Mouse (Mus musculus): ENCODE measurements around the gene Rasgef1c. TPM values are rescaled to one million over a fixed set of nuclear protein-coding genes. Genes with fewer than 3 reads are reported as not detected.

The Rasgef1c gene
- polyA plus RNA-seq, 1 experiment, result 0.13 TPM

DNA sequence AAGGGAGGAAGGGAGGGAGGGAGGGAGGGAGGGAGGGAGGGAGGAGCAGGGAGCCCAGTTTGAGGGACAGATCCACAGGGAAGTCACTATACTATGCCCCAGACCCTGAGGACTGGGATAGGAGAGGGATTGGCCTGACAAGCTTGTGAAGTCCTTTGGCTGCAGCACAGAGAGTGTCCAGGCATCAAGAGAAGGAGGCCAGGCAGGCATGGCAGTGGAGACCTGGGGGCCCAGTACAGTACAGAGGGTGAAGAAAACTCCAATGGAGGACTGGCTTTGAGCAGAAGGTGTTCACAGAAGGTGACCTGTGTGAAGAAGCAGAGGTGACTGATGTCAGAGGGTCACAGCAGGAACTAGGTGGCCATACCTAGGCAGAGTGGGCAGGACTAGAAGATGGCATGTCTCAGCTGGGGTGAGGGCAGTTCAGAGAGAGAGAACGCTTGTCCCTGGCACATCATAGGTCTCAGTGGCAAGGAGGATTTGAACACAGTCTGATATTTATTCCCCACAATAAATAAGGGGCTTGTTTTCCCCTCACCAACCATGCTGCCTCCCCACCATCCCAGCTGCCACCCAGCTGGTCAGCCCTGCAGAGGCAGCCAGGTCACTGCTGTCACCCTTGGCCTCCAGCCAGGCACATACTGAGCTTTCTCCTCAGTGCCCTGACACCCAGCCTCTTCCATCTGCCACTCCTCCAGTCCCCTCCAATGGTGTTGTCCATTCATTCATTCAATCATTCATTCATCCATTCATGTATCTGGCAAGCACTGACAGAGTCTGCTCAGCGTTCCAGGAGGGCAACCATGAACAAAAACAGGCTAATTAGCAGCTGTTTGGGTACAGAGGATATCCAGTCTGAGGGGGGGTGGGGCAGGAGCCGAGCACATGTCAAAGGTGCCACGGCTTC lies 36.9 kb downstream of the Rasgef1c start:
- TF ChIP-seq CTCF (IDR thresholded peaks at IDR 0.05; ENCODE audit: borderline replicate concordance, control insufficient read depth, extremely low read depth, insufficient read depth, low read length, poor library complexity), result no peak
- no peaks in the 10 kb centered on the region for H3K36me3 ChIP-seq (ENCODE audit: control insufficient read depth, insufficient read depth, low read length)
- WGBS, result 80% methylated on average over 4 of the region's 4 CpGs
- H3K27ac ChIP-seq (ENCODE audit: control insufficient read depth, insufficient read depth, low read length), result no peak overlapping the region
- no peak for DNase-seq
- H3K4me3 ChIP-seq (ENCODE audit: control insufficient read depth, insufficient read depth, low read length), result no peak overlapping the region
- H3K4me1 ChIP-seq (replicated peaks; ENCODE audit: control insufficient read depth, insufficient read depth, low read length), result no peaks in the 10 kb centered on the region
- H3K27me3 ChIP-seq (ENCODE audit: control insufficient read depth, insufficient read depth, low read length), result no peaks in the 10 kb centered on the region

DNA sequence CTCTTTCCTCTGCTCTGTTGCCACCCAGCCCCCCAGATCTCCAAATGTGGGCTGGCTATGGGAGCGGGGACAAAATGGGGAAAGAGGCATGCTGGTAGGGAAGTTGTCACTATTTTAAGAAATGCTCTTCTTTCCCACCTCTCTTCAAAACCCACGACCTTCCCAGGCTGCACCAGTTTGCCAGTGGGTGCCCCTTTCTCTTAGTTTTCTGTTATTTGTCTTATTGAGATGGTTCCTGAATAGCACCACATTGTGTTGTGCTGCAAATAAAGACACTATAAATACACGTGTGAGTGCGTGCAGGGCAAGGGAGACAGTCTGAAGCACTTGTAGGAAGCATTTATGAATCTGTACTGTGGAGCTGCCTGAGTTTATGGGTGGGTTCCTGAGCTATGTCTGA lies 41.2 kb downstream of the Rasgef1c start:
- WGBS, result 61% methylated on average over 4 of the region's 4 CpGs
- no peak for TF ChIP-seq POLR2A (IDR thresholded peaks at IDR 0.05; ENCODE audit: control insufficient read depth, extremely low read depth, insufficient read depth, low read length, poor library complexity)
- TF ChIP-seq CTCF (IDR thresholded peaks at IDR 0.05; ENCODE audit: borderline replicate concordance, control insufficient read depth, extremely low read depth, insufficient read depth, low read length, poor library complexity), result no peak
- H3K4me1 ChIP-seq (replicated peaks; ENCODE audit: control insufficient read depth, insufficient read depth, low read length), result no peaks in the 10 kb centered on the region
- H3K27me3 ChIP-seq (ENCODE audit: control insufficient read depth, insufficient read depth, low read length), result no peaks in the 10 kb centered on the region
- no peaks in the 10 kb centered on the region for H3K36me3 ChIP-seq (ENCODE audit: control insufficient read depth, insufficient read depth, low read length)
- H3K4me3 ChIP-seq (ENCODE audit: control insufficient read depth, insufficient read depth, low read length), result no peak overlapping the region
- DNase-seq, result no peak
- no peak overlapping the region for H3K27ac ChIP-seq (ENCODE audit: control insufficient read depth, insufficient read depth, low read length)

DNA sequence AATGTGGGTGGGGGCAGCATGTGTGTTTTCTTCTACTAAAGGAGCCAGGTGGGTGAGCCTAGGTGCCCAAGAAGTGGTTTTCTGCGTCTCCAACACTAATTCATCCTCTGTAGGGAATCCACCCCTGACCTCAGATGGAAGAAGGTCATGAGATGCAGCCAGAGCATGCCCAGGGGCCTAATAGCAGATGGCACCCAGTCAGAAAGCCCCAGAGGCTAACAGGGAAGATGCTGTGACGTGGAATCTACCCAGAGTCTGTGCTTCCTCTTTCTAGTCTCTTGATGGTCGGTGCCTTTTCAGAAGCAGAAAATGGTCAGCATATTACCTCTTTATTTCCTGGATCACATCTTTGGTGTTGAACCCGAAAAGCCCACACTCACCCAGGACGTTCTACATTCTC lies 42.3 kb downstream of the Rasgef1c start:
- DNase-seq, result no peak
- Histone ChIP-seq H3K4me1 (replicated peaks; ENCODE audit: control insufficient read depth, insufficient read depth, low read length) (no peaks in the 10 kb centered on the region), H3K27me3 (ENCODE audit: control insufficient read depth, insufficient read depth, low read length) (no peaks in the 10 kb centered on the region), H3K36me3 (ENCODE audit: control insufficient read depth, insufficient read depth, low read length) (no peaks in the 10 kb centered on the region), H3K27ac (ENCODE audit: control insufficient read depth, insufficient read depth, low read length) (no peak overlapping the region), H3K4me3 (ENCODE audit: control insufficient read depth, insufficient read depth, low read length) (no peak overlapping the region)
- TF ChIP-seq CTCF (IDR thresholded peaks at IDR 0.05; ENCODE audit: borderline replicate concordance, control insufficient read depth, extremely low read depth, insufficient read depth, low read length, poor library complexity), result no peak
- no peak for TF ChIP-seq POLR2A (IDR thresholded peaks at IDR 0.05; ENCODE audit: control insufficient read depth, extremely low read depth, insufficient read depth, low read length, poor library complexity)
- WGBS, result 59% methylated on average over 5 of the region's 5 CpGs

DNA sequence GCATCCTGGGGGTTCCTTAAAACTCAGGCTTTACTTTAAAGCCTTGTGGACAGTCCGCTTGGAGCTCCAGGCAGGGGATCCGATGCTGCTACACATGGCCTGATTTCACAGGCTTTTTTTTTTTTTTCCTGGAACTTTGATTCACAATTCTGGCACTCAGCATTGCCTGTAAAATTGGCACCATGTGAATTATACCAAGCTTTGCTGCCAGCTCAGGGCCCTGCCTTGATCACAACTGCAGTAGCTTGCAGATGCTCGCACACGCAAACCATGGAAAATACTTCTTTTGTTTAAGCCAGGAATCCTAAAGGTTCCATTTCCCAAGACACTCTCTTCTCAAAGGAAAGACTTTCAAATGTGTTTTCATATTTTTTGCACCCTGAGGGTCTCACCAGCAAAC lies 44.1 kb downstream of the Rasgef1c start:
- no peak for DNase-seq
- WGBS, result 97% methylated on average over 4 of the region's 4 CpGs
- TF ChIP-seq POLR2A (IDR thresholded peaks at IDR 0.05; ENCODE audit: control insufficient read depth, extremely low read depth, insufficient read depth, low read length, poor library complexity), result no peak
- TF ChIP-seq CTCF (IDR thresholded peaks at IDR 0.05; ENCODE audit: borderline replicate concordance, control insufficient read depth, extremely low read depth, insufficient read depth, low read length, poor library complexity), result no peak
- Histone ChIP-seq H3K27ac (ENCODE audit: control insufficient read depth, insufficient read depth, low read length) (no peak overlapping the region), H3K36me3 (ENCODE audit: control insufficient read depth, insufficient read depth, low read length) (no peaks in the 10 kb centered on the region), H3K27me3 (ENCODE audit: control insufficient read depth, insufficient read depth, low read length) (no peaks in the 10 kb centered on the region), H3K4me3 (ENCODE audit: control insufficient read depth, insufficient read depth, low read length) (no peak overlapping the region), H3K4me1 (replicated peaks; ENCODE audit: control insufficient read depth, insufficient read depth, low read length) (no peaks in the 10 kb centered on the region)

DNA sequence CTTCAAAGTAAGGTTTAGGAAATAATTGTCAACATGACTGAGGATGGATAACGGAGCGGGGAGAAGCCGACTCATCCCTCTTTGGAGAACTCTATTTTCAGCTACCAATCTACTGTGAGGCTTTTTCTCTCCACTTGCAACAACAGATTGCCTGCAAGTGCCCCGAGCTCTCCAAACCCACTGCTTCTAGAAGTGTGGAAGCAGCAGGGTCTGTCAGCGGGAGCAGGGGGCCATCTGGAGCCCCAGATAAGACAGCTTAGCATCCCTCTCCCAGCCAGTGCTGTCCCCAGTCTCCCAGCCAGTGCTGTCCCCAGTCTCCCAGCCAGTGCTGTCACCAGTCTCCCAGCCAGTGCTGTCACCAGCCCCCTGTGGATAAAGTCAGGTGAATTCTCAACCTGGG lies 48.2 kb downstream of the Rasgef1c start:
- Histone ChIP-seq H3K4me3 (ENCODE audit: control insufficient read depth, insufficient read depth, low read length) (no peak overlapping the region), H3K27me3 (ENCODE audit: control insufficient read depth, insufficient read depth, low read length) (no peaks in the 10 kb centered on the region), H3K27ac (ENCODE audit: control insufficient read depth, insufficient read depth, low read length) (no peak overlapping the region), H3K4me1 (replicated peaks; ENCODE audit: control insufficient read depth, insufficient read depth, low read length) (no peaks in the 10 kb centered on the region), H3K36me3 (ENCODE audit: control insufficient read depth, insufficient read depth, low read length) (no peaks in the 10 kb centered on the region)
- 97% methylated on average over 5 of the region's 5 CpGs for WGBS
- no peak for DNase-seq
- TF ChIP-seq POLR2A (IDR thresholded peaks at IDR 0.05; ENCODE audit: control insufficient read depth, extremely low read depth, insufficient read depth, low read length, poor library complexity) (no peak), CTCF (IDR thresholded peaks at IDR 0.05; ENCODE audit: borderline replicate concordance, control insufficient read depth, extremely low read depth, insufficient read depth, low read length, poor library complexity) (no peak)

DNA sequence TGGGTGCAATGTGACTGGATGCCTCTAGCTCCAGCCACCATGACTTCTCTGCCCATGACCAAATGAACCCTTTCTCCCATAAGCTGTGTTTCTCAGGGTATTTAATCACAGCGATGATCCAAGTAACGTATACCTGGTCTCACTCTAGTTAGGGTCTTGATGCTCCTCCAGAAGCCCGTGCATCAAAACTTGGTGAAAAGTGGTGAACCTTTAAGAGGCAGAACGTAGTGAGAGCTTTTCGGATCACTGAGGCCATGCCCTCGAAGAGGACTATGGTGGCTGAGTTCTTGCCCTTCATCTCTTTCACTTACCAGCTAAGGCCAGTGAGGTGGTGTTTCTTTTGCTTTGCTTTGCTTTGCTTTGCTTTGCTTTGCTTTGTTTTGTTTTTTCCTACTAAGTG lies 52.0 kb downstream of the Rasgef1c start:
- WGBS, result 95% methylated on average over 6 of the region's 6 CpGs
- Histone ChIP-seq H3K27me3 (ENCODE audit: control insufficient read depth, insufficient read depth, low read length) (no peaks in the 10 kb centered on the region), H3K36me3 (ENCODE audit: control insufficient read depth, insufficient read depth, low read length) (no peaks in the 10 kb centered on the region), H3K4me3 (ENCODE audit: control insufficient read depth, insufficient read depth, low read length) (no peak overlapping the region), H3K27ac (ENCODE audit: control insufficient read depth, insufficient read depth, low read length) (no peak overlapping the region), H3K4me1 (replicated peaks; ENCODE audit: control insufficient read depth, insufficient read depth, low read length) (no peaks in the 10 kb centered on the region)
- TF ChIP-seq CTCF (IDR thresholded peaks at IDR 0.05; ENCODE audit: borderline replicate concordance, control insufficient read depth, extremely low read depth, insufficient read depth, low read length, poor library complexity) (no peak), POLR2A (IDR thresholded peaks at IDR 0.05; ENCODE audit: control insufficient read depth, extremely low read depth, insufficient read depth, low read length, poor library complexity) (no peak)
- no peak for DNase-seq
